Mouse (Mus musculus): ENCODE measurements around the gene Ncam2. TPM values are rescaled to one million over a fixed set of nuclear protein-coding genes. Genes with fewer than 3 reads are reported as not detected.

Gene Ncam2
- polyA plus RNA-seq, 1 experiment from 2014 or later: 1.1 TPM

GRCm38 (mm10) chr16:81472925-81473324, 272.4 kb downstream of the Ncam2 start:
- WGBS: 54% methylated on average over 1 of the region's 1 CpGs
- H3K27me3 ChIP-seq (ENCODE audit: control insufficient read depth, insufficient read depth, low read length): no peaks in the 10 kb centered on the region
- H3K4me2 ChIP-seq (replicated peaks; ENCODE audit: low read depth, low read length): no peak overlapping the region
- ATAC-seq (ENCODE audit: low FRiP score, low TSS enrichment): no peak
- no peak overlapping the region for H3K9ac ChIP-seq (ENCODE audit: low read depth, low read length)
- H3K4me3 ChIP-seq (ENCODE audit: low read length): no peak overlapping the region
- no peak overlapping the region for H3K27ac ChIP-seq (ENCODE audit: low read depth, low read length)
- no peaks in the 10 kb centered on the region for H3K9me3 ChIP-seq (ENCODE audit: control insufficient read depth, low read length)
- no peaks in the 10 kb centered on the region for H3K36me3 ChIP-seq (ENCODE audit: control insufficient read depth, insufficient read depth, low read length)
- no peaks in the 10 kb centered on the region for H3K4me1 ChIP-seq (ENCODE audit: control insufficient read depth, insufficient read depth, low read length)

GRCm38 (mm10) chr16:81481058-81481457, 280.6 kb downstream of the Ncam2 start:
- no peak for ATAC-seq (ENCODE audit: low FRiP score, low TSS enrichment)
- no peaks in the 10 kb centered on the region for H3K4me1 ChIP-seq (ENCODE audit: control insufficient read depth, insufficient read depth, low read length)
- H3K4me3 ChIP-seq (ENCODE audit: low read length): no peak overlapping the region
- H3K9me3 ChIP-seq (ENCODE audit: control insufficient read depth, low read length): no peaks in the 10 kb centered on the region
- no peaks in the 10 kb centered on the region for H3K36me3 ChIP-seq (ENCODE audit: control insufficient read depth, insufficient read depth, low read length)
- H3K9ac ChIP-seq (ENCODE audit: low read depth, low read length): no peak overlapping the region
- no peaks in the 10 kb centered on the region for H3K27me3 ChIP-seq (ENCODE audit: control insufficient read depth, insufficient read depth, low read length)
- H3K4me2 ChIP-seq (replicated peaks; ENCODE audit: low read depth, low read length): no peak overlapping the region
- H3K27ac ChIP-seq (ENCODE audit: low read depth, low read length): no peak overlapping the region

- no peak overlapping the region for H3K4me2 ChIP-seq (replicated peaks; ENCODE audit: low read depth, low read length)
- H3K36me3 ChIP-seq (ENCODE audit: control insufficient read depth, insufficient read depth, low read length): no peaks in the 10 kb centered on the region
- H3K27ac ChIP-seq (ENCODE audit: low read depth, low read length): no peak overlapping the region
- no peaks in the 10 kb centered on the region for H3K27me3 ChIP-seq (ENCODE audit: control insufficient read depth, insufficient read depth, low read length)
- H3K4me1 ChIP-seq (ENCODE audit: control insufficient read depth, insufficient read depth, low read length): no peaks in the 10 kb centered on the region
- ATAC-seq (ENCODE audit: low FRiP score, low TSS enrichment): no peak
- no peak overlapping the region for H3K4me3 ChIP-seq (ENCODE audit: low read length)
- H3K9ac ChIP-seq (ENCODE audit: low read depth, low read length): no peak overlapping the region
- WGBS: 46% methylated on average over 2 of the region's 2 CpGs
- no peaks in the 10 kb centered on the region for H3K9me3 ChIP-seq (ENCODE audit: control insufficient read depth, low read length)
These were observed 295.6 kb downstream of the Ncam2 start for GRCm38 (mm10) chr16:81496111-81496510.

- Histone ChIP-seq H3K36me3 (ENCODE audit: control insufficient read depth, insufficient read depth, low read length) (no peaks in the 10 kb centered on the region), H3K9me3 (ENCODE audit: control insufficient read depth, low read length) (no peaks in the 10 kb centered on the region), H3K4me2 (replicated peaks; ENCODE audit: low read depth, low read length) (no peak overlapping the region), H3K27me3 (ENCODE audit: control insufficient read depth, insufficient read depth, low read length) (no peaks in the 10 kb centered on the region), H3K27ac (ENCODE audit: low read depth, low read length) (no peak overlapping the region), H3K4me3 (ENCODE audit: low read length) (no peak overlapping the region), H3K9ac (ENCODE audit: low read depth, low read length) (no peak overlapping the region), H3K4me1 (ENCODE audit: control insufficient read depth, insufficient read depth, low read length) (no peaks in the 10 kb centered on the region)
- ATAC-seq (ENCODE audit: low FRiP score, low TSS enrichment): no peak
- 77% methylated on average over 2 of the region's 2 CpGs for WGBS
These were observed 302.1 kb downstream of the Ncam2 start for GRCm38 (mm10) chr16:81502578-81502977.

GRCm38 (mm10) chr16:81536230-81536629, 335.7 kb downstream of the Ncam2 start:
- no peaks in the 10 kb centered on the region for H3K9me3 ChIP-seq (ENCODE audit: control insufficient read depth, low read length)
- no peak overlapping the region for H3K9ac ChIP-seq (ENCODE audit: low read depth, low read length)
- H3K27ac ChIP-seq (ENCODE audit: low read depth, low read length): no peak overlapping the region
- no peak overlapping the region for H3K4me2 ChIP-seq (replicated peaks; ENCODE audit: low read depth, low read length)
- no peak overlapping the region for H3K4me3 ChIP-seq (ENCODE audit: low read length)
- ATAC-seq (ENCODE audit: low FRiP score, low TSS enrichment): no peak
- no peaks in the 10 kb centered on the region for H3K4me1 ChIP-seq (ENCODE audit: control insufficient read depth, insufficient read depth, low read length)
- WGBS: 83% methylated on average over 3 of the region's 3 CpGs
- no peaks in the 10 kb centered on the region for H3K36me3 ChIP-seq (ENCODE audit: control insufficient read depth, insufficient read depth, low read length)
- no peaks in the 10 kb centered on the region for H3K27me3 ChIP-seq (ENCODE audit: control insufficient read depth, insufficient read depth, low read length)

- Histone ChIP-seq H3K9ac (ENCODE audit: low read depth, low read length) (no peak overlapping the region), H3K27me3 (ENCODE audit: control insufficient read depth, insufficient read depth, low read length) (no peaks in the 10 kb centered on the region), H3K4me1 (ENCODE audit: control insufficient read depth, insufficient read depth, low read length) (no peaks in the 10 kb centered on the region), H3K9me3 (ENCODE audit: control insufficient read depth, low read length) (no peaks in the 10 kb centered on the region), H3K4me3 (ENCODE audit: low read length) (no peak overlapping the region), H3K36me3 (ENCODE audit: control insufficient read depth, insufficient read depth, low read length) (no peaks in the 10 kb centered on the region), H3K27ac (ENCODE audit: low read depth, low read length) (no peak overlapping the region), H3K4me2 (replicated peaks; ENCODE audit: low read depth, low read length) (no peak overlapping the region)
- no peak for ATAC-seq (ENCODE audit: low FRiP score, low TSS enrichment)
- 90% methylated on average over 4 of the region's 4 CpGs for whole genome bisulfite sequencing
These were observed 387.1 kb downstream of the Ncam2 start for GRCm38 (mm10) chr16:81587565-81588107.

GRCm38 (mm10) chr16:81623276-81623675, 422.8 kb downstream of the Ncam2 start:
- Histone ChIP-seq H3K4me2 (replicated peaks; ENCODE audit: low read depth, low read length) (no peak overlapping the region), H3K9me3 (ENCODE audit: control insufficient read depth, low read length) (no peaks in the 10 kb centered on the region), H3K4me1 (ENCODE audit: control insufficient read depth, insufficient read depth, low read length) (no peaks in the 10 kb centered on the region), H3K27me3 (ENCODE audit: control insufficient read depth, insufficient read depth, low read length) (no peaks in the 10 kb centered on the region), H3K36me3 (ENCODE audit: control insufficient read depth, insufficient read depth, low read length) (no peaks in the 10 kb centered on the region), H3K27ac (ENCODE audit: low read depth, low read length) (no peak overlapping the region), H3K4me3 (ENCODE audit: low read length) (no peak overlapping the region), H3K9ac (ENCODE audit: low read depth, low read length) (no peak overlapping the region)
- no peak for ATAC-seq (ENCODE audit: low FRiP score, low TSS enrichment)
- 53% methylated on average over 6 of the region's 6 CpGs for WGBS

GRCm38 (mm10) chr16:81623776-81624175, 423.3 kb downstream of the Ncam2 start:
- Histone ChIP-seq H3K4me1 (ENCODE audit: control insufficient read depth, insufficient read depth, low read length) (no peaks in the 10 kb centered on the region), H3K27ac (ENCODE audit: low read depth, low read length) (no peak overlapping the region), H3K27me3 (ENCODE audit: control insufficient read depth, insufficient read depth, low read length) (no peaks in the 10 kb centered on the region), H3K4me2 (replicated peaks; ENCODE audit: low read depth, low read length) (no peak overlapping the region), H3K4me3 (ENCODE audit: low read length) (no peak overlapping the region), H3K9me3 (ENCODE audit: control insufficient read depth, low read length) (no peaks in the 10 kb centered on the region), H3K36me3 (ENCODE audit: control insufficient read depth, insufficient read depth, low read length) (no peaks in the 10 kb centered on the region), H3K9ac (ENCODE audit: low read depth, low read length) (no peak overlapping the region)
- no peak for ATAC-seq (ENCODE audit: low FRiP score, low TSS enrichment)
- 75% methylated on average over 4 of the region's 4 CpGs for WGBS

- Histone ChIP-seq H3K9me3 (ENCODE audit: control insufficient read depth, low read length) (no peaks in the 10 kb centered on the region), H3K9ac (ENCODE audit: low read depth, low read length) (no peak overlapping the region), H3K36me3 (ENCODE audit: control insufficient read depth, insufficient read depth, low read length) (no peaks in the 10 kb centered on the region), H3K27ac (ENCODE audit: low read depth, low read length) (no peak overlapping the region), H3K4me2 (replicated peaks; ENCODE audit: low read depth, low read length) (no peak overlapping the region), H3K4me1 (ENCODE audit: control insufficient read depth, insufficient read depth, low read length) (no peaks in the 10 kb centered on the region), H3K4me3 (ENCODE audit: low read length) (no peak overlapping the region), H3K27me3 (ENCODE audit: control insufficient read depth, insufficient read depth, low read length) (no peaks in the 10 kb centered on the region)
- no peak for ATAC-seq (ENCODE audit: low FRiP score, low TSS enrichment)
- 83% methylated on average over 3 of the region's 3 CpGs for WGBS
These were observed 449.8 kb downstream of the Ncam2 start for GRCm38 (mm10) chr16:81650286-81650685.

Measured in kidney, embryonic 14.5 days (tissue).